Mouse (Mus musculus) megakaryocyte, embryonic 14.5 days (primary cell): Measurements from ENCODE around the gene Suclg2.

ENCODE experiments used
- FLI1 ChIP-seq: IDR thresholded peaks from 2 replicates; pipeline ENCODE4 v1.6.1; 2012; ENCODE audit warnings: low read length, inconsistent platforms, mixed read lengths
- GATA1 ChIP-seq: IDR thresholded peaks from 3 replicates; pipeline ENCODE4 v1.6.1; 2012; ENCODE audit warnings: mixed read lengths, low read length, inconsistent platforms, borderline replicate concordance

- TF ChIP-seq GATA1 (no peak), FLI1 (no peak)
Observed at GRCm38 (mm10) chr6:95590463-95590862, 128.1 kb downstream of the Suclg2 start.
